Mouse (Mus musculus): ENCODE measurements around the gene Mdm2.
"Not testable (repeated sequence)": the region's sequence is repeated elsewhere in the genome, so short reads cannot be mapped to it uniquely, and the experiment has no call there.

Gene Mdm2

GRCm38 (mm10) chr10:117748276-117749049 lies 37.9 kb upstream of the Mdm2 start:
- DNase-seq (ENCODE audit: low read depth), result no peak

GRCm38 (mm10) chr10:117747711-117748110 lies 37.2 kb upstream of the Mdm2 start:
- DNase-seq (ENCODE audit: low read depth), result no peak

GRCm38 (mm10) chr10:117746297-117746883 lies 35.8 kb upstream of the Mdm2 start, which contains the start of gene Slc35e3:
Gene Slc35e3, minus strand, starts transcription at chr10:117746365.
- peak; percentile 89 for DNase-seq (ENCODE audit: low read depth)

- not testable (repeated sequence) for DNase-seq (ENCODE audit: low read depth)
Measured at GRCm38 (mm10) chr10:117745570-117746296, 35.2 kb upstream of the Mdm2 start.

GRCm38 (mm10) chr10:117743917-117744316 lies 33.4 kb upstream of the Mdm2 start:
- no peak for DNase-seq (ENCODE audit: low read depth)

GRCm38 (mm10) chr10:117743182-117743581 lies 32.6 kb upstream of the Mdm2 start:
- DNase-seq (ENCODE audit: low read depth), result no peak

GRCm38 (mm10) chr10:117742618-117743017 lies 32.1 kb upstream of the Mdm2 start:
- DNase-seq (ENCODE audit: low read depth), result no peak

GRCm38 (mm10) chr10:117741698-117742475 lies 31.3 kb upstream of the Mdm2 start:
- DNase-seq (ENCODE audit: low read depth), result no peak

GRCm38 (mm10) chr10:117740921-117741320 lies 30.4 kb upstream of the Mdm2 start:
- no peak for DNase-seq (ENCODE audit: low read depth)

GRCm38 (mm10) chr10:117740171-117740570 lies 29.6 kb upstream of the Mdm2 start:
- DNase-seq (ENCODE audit: low read depth), result no peak

GRCm38 (mm10) chr10:117739648-117739948 lies 29.0 kb upstream of the Mdm2 start:
- no peak for DNase-seq (ENCODE audit: low read depth)

- no peak for DNase-seq (ENCODE audit: low read depth)
Measured at GRCm38 (mm10) chr10:117738928-117739647, 28.5 kb upstream of the Mdm2 start.

GRCm38 (mm10) chr10:117738140-117738921 lies 27.8 kb upstream of the Mdm2 start:
- DNase-seq (ENCODE audit: low read depth), result peak; percentile 39

GRCm38 (mm10) chr10:117737498-117737897 lies 26.9 kb upstream of the Mdm2 start:
- DNase-seq (ENCODE audit: low read depth), result not testable (repeated sequence)

GRCm38 (mm10) chr10:117737075-117737474 lies 26.5 kb upstream of the Mdm2 start:
- DNase-seq (ENCODE audit: low read depth), result no peak

- DNase-seq (ENCODE audit: low read depth), result no peak
Measured at GRCm38 (mm10) chr10:117736573-117736972, 26.0 kb upstream of the Mdm2 start.

GRCm38 (mm10) chr10:117735396-117735795 lies 24.8 kb upstream of the Mdm2 start:
- DNase-seq (ENCODE audit: low read depth), result not testable (repeated sequence)

- not testable (repeated sequence) for DNase-seq (ENCODE audit: low read depth)
Measured at GRCm38 (mm10) chr10:117734104-117734852, 23.7 kb upstream of the Mdm2 start.

GRCm38 (mm10) chr10:117733626-117734025 lies 23.1 kb upstream of the Mdm2 start:
- DNase-seq (ENCODE audit: low read depth), result not testable (repeated sequence)
